Mouse (Mus musculus): ENCODE measurements around the gene Rnf222. TPM values are rescaled to one million over a fixed set of nuclear protein-coding genes. Genes with fewer than 3 reads are reported as not detected.

The Rnf222 gene
- total RNA-seq, 2 experiments from 2014 or later, result not detected

GRCm38 (mm10) chr11:68886091-68886490, 2.3 kb upstream of the Rnf222 start:
- no peak for ATAC-seq (replicated peaks; ENCODE audit: low FRiP score, poor library complexity, severe bottlenecking)

GRCm38 (mm10) chr11:68888653-68889052, 300 bp downstream of the Rnf222 start:
- no peak for ATAC-seq (replicated peaks; ENCODE audit: low FRiP score, poor library complexity, severe bottlenecking)

- ATAC-seq (replicated peaks; ENCODE audit: low FRiP score, poor library complexity, severe bottlenecking), result no peak
Measured at GRCm38 (mm10) chr11:68890625-68891024, 2.3 kb downstream of the Rnf222 start.

DNA sequence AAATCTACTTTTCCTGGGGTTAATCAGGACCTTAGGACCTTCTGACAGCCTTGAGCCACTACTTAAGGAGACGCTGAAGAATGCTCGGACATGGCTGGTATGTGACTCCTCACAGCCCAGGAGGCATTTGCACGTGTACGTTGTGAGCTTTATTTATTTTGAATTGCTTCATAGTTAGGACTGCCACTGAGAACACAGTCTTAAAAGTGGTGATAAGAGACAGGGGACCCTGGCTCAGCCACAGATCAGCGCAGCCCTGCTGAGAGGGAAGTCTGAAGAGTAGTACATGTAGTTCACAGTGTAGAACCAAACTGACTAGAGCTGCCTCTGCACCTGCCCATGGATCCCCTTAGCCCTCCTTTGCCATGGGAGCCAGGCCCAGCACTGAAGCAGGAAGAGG, 3.5 kb downstream of the Rnf222 start:
- no peak for ATAC-seq (replicated peaks; ENCODE audit: low FRiP score, poor library complexity, severe bottlenecking)

DNA sequence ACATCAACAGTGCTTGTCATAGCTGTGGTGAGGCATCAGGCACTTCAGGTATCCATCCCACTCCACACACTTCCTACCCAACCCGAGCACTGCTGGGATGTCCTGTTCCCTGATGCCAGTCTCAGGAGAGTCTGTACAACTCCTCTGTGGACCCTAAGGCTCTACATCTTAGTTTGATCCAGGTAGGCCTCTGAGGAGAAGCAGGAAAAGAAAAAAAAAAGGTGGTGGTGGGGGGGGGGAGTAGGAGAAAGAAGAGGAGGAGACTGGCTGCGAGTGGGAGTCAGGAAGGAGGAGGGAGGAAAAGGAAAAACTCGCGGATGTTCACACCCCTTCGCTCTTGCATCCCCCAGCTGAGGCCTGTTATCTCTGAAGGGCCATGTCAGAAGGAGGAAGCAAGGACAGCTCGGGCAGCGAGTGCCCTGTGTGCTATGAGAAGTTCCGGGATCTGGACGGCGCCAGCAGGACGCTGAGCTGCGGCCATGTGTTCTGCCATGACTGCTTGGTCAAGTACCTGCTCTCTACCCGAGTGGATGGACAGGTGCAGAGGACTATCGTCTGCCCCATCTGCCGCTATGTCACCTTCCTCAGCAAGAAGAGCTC, 4.0 kb downstream of the Rnf222 start:
- ATAC-seq (replicated peaks; ENCODE audit: low FRiP score, poor library complexity, severe bottlenecking), result no peak

GRCm38 (mm10) chr11:68893911-68894464, 5.6 kb downstream of the Rnf222 start:
- no peak for ATAC-seq (replicated peaks; ENCODE audit: low FRiP score, poor library complexity, severe bottlenecking)

DNA sequence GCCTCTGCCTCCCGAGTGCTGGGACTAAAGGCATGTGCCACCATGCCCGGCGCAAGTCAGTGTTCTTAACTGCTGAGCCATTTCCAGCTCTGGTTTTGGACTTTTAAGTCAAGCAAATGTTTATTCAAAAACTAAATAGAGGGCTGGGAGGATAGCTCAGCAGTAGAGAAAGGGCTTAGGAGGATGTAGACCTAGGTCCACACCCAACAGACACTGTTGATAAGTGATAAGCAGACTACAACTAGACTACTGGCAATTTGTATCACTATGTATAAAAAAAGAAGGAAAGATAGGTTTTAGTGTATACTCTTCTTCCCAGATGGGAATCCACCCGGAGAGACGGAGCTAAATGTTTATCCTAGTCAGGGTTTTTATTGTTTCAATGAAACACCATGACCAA, 7.9 kb downstream of the Rnf222 start:
- ATAC-seq (replicated peaks; ENCODE audit: low FRiP score, poor library complexity, severe bottlenecking), result peak; percentile 77

DNA sequence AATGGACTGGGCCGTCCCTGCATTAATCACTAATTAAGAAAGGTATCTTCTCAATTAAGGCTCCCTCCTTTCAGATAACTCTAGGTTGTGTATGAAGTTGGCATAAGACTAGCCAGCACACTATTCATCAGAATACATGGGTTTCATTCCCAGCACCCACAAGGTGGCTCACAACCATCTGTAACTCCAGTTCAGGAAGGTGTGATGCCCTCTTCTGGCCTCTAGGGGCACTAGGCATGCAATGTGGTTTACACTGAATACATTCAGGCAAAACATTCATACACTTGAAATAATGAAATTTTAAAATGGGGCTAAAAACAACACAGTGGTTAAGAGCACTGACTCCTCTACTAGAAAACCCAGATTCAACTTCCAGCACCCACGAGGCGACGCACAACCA, 8.8 kb downstream of the Rnf222 start:
- ATAC-seq (replicated peaks; ENCODE audit: low FRiP score, poor library complexity, severe bottlenecking), result peak; percentile 49

DNA sequence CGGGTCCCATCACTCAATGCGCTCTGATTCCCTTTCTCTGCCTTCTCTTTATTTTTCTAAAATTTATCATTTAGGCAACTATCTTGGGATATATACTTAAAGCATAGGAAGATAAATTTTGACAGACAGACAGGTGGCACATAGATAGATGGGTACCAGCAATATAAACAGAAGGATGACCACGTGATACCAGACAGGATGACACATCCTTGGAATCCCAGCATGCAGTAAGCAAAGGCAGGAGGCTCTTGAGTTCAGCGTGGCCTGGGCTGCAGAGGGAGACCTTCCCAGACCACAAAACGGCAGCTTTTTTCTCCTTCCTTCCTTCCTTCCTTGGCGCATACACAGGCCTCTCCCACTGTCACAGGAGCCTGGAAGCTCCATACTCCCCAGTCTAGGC, 9.5 kb downstream of the Rnf222 start:
- no peak for ATAC-seq (replicated peaks; ENCODE audit: low FRiP score, poor library complexity, severe bottlenecking)

DNA sequence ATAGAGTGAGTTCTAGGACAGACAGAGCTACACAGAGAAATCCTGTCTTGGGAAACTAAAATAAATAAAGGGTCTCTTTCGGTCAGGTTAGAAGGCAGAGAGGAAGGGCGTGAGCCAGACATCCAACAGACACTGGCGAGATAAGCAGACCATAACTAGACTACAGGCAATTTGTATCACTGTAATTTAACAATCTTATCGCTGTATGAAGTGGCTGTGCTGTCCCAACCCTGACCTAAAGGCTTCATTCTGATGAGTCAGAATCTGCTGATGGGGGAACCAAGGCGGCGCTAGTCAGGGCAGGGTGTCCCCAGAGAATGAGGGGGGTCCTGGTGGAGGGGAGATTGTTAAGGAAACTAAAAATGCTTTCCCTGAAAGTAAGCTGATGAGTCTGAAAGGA, 10.4 kb downstream of the Rnf222 start:
- ATAC-seq (replicated peaks; ENCODE audit: low FRiP score, poor library complexity, severe bottlenecking), result no peak

DNA sequence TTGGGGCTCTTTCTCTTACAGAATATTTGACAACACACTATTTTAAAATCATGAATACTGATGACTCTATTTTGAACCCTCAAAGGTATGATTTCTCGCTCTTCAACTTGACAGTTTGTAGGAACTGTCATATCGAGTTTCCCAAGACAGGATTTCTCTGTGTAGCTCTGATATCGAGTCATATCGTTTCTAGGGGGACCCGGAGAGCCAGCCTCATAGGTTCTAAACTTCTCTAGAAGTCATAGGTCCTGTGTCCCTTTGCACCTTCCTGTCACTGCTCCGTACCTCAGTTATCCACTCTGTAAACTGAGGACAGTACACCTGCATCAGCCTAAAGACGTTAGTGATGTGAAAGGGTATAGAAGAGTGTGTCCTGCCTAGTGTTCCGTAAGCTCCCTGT, 11.5 kb downstream of the Rnf222 start:
- no peak for ATAC-seq (replicated peaks; ENCODE audit: low FRiP score, poor library complexity, severe bottlenecking)

GRCm38 (mm10) chr11:68900519-68901350, 12.4 kb downstream of the Rnf222 start:
- ATAC-seq (replicated peaks; ENCODE audit: low FRiP score, poor library complexity, severe bottlenecking), result peak; percentile 33

GRCm38 (mm10) chr11:68901351-68902046, 13.1 kb downstream of the Rnf222 start, which contains the start of gene Rpl26:
TSS of gene Rpl26 (plus strand) at chr11:68901583.
- ATAC-seq (replicated peaks; ENCODE audit: low FRiP score, poor library complexity, severe bottlenecking), result peak; percentile 84

DNA sequence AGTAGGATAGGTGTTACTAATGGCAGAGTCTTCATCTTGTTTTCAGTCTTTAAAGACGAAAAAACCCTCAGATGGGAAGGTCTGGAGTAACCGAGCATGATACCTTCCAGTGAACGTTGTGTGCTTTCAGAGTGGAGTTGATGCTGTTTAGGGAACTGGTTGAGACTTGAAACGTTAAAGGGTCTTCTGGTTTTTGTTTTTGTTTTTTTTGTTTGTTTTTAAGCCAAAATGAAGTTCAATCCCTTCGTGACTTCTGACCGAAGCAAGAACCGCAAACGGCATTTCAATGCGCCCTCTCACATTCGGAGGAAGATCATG, 13.7 kb downstream of the Rnf222 start:
- no peak for ATAC-seq (replicated peaks; ENCODE audit: low FRiP score, poor library complexity, severe bottlenecking)

GRCm38 (mm10) chr11:68902367-68902766, 14.0 kb downstream of the Rnf222 start:
- ATAC-seq (replicated peaks; ENCODE audit: low FRiP score, poor library complexity, severe bottlenecking), result no peak

GRCm38 (mm10) chr11:68902823-68903222, 14.5 kb downstream of the Rnf222 start:
- no peak for ATAC-seq (replicated peaks; ENCODE audit: low FRiP score, poor library complexity, severe bottlenecking)

- no peak for ATAC-seq (replicated peaks; ENCODE audit: low FRiP score, poor library complexity, severe bottlenecking)
Measured at GRCm38 (mm10) chr11:68903775-68904174, 15.4 kb downstream of the Rnf222 start.

GRCm38 (mm10) chr11:68904375-68905137, 16.2 kb downstream of the Rnf222 start:
- peak; percentile 46; the same call in 1 of the 2 replicates for ATAC-seq (replicated peaks; ENCODE audit: low FRiP score, poor library complexity, severe bottlenecking)

GRCm38 (mm10) chr11:68905138-68905531, 16.8 kb downstream of the Rnf222 start:
- ATAC-seq (replicated peaks; ENCODE audit: low FRiP score, poor library complexity, severe bottlenecking), result no peak

Data from erythroid progenitor cell, adult 5-6 weeks (primary cell).